Mouse (Mus musculus): ENCODE results near the gene Cbfa2t2. TPM values are rescaled to one million over a fixed set of nuclear protein-coding genes. Genes with fewer than 3 reads are reported as not detected.

Gene Cbfa2t2
- polyA plus RNA-seq, 1 experiment from 2014 or later = 62.4 TPM

- H3K4me1 ChIP-seq = peaks cover 33% of the 10 kb centered on the region
- 0 out of 2 replicates have a peak, but pooled peaks cover 3% of the 10 kb centered on the region for H3K27me3 ChIP-seq (replicated peaks)
- ATAC-seq (ENCODE audit: low FRiP score, low read depth) = no peak
- H3K36me3 ChIP-seq = no peaks in the 10 kb centered on the region
- no peak overlapping the region for H3K4me2 ChIP-seq (replicated peaks)
- H3K9ac ChIP-seq = no peak overlapping the region
- H3K27ac ChIP-seq = no peak overlapping the region
- WGBS = 87% methylated on average over 8 of the region's 8 CpGs
- no peaks in the 10 kb centered on the region for H3K9me3 ChIP-seq
- no peak overlapping the region for H3K4me3 ChIP-seq
Observed at GRCm38 (mm10) chr2:154580586-154580985, 144.3 kb downstream of the Cbfa2t2 start.

- H3K4me3 ChIP-seq = no peak overlapping the region
- WGBS = 93% methylated on average over 1 of the region's 1 CpGs
- no peaks in the 10 kb centered on the region for H3K9me3 ChIP-seq
- no peak overlapping the region for H3K4me2 ChIP-seq (replicated peaks)
- ATAC-seq (ENCODE audit: low FRiP score, low read depth) = no peak
- H3K36me3 ChIP-seq = no peaks in the 10 kb centered on the region
- no peak overlapping the region for H3K9ac ChIP-seq
- H3K4me1 ChIP-seq = peaks cover 30% of the 10 kb centered on the region
- H3K27me3 ChIP-seq (replicated peaks) = 0 out of 2 replicates have a peak, but pooled peaks cover 3% of the 10 kb centered on the region
- H3K27ac ChIP-seq = no peak overlapping the region
Observed at GRCm38 (mm10) chr2:154581421-154581820, 145.1 kb downstream of the Cbfa2t2 start.

- WGBS = 55% methylated on average over 15 of the region's 15 CpGs
- H3K36me3 ChIP-seq = 0 out of 2 replicates have a peak, but pooled peaks cover 6% of the 10 kb centered on the region
- 0 out of 2 replicates have a peak, but pooled peaks have one; percentile 42 for ATAC-seq (ENCODE audit: low FRiP score, low read depth)
- no peak overlapping the region for H3K4me2 ChIP-seq (replicated peaks)
- 0 out of 2 replicates have a peak, but pooled peaks cover 3% of the 10 kb centered on the region for H3K27me3 ChIP-seq (replicated peaks)
- H3K9ac ChIP-seq = no peak overlapping the region
- H3K4me1 ChIP-seq = peaks cover 15% of the 10 kb centered on the region
- H3K9me3 ChIP-seq = no peaks in the 10 kb centered on the region
- H3K27ac ChIP-seq = peak overlapping the region; percentile 27; the same call in 1 of the 2 replicates
- no peak overlapping the region for H3K4me3 ChIP-seq
Observed at GRCm38 (mm10) chr2:154583906-154584872, 147.9 kb downstream of the Cbfa2t2 start.

GRCm38 (mm10) chr2:154584931-154585601, 148.8 kb downstream of the Cbfa2t2 start:
- Histone ChIP-seq H3K36me3 (0 out of 2 replicates have a peak, but pooled peaks cover 6% of the 10 kb centered on the region), H3K27ac (no peak overlapping the region), H3K4me1 (peaks cover 15% of the 10 kb centered on the region), H3K9ac (no peak overlapping the region), H3K4me2 (replicated peaks) (no peak overlapping the region), H3K27me3 (replicated peaks) (0 out of 2 replicates have a peak, but pooled peaks cover 3% of the 10 kb centered on the region), H3K9me3 (no peaks in the 10 kb centered on the region), H3K4me3 (no peak overlapping the region)
- WGBS = 67% methylated on average over 17 of the region's 17 CpGs
- no peak for ATAC-seq (ENCODE audit: low FRiP score, low read depth)

- no peak overlapping the region for H3K9ac ChIP-seq
- ATAC-seq (ENCODE audit: low FRiP score, low read depth) = no peak
- 0 out of 2 replicates have a peak, but pooled peaks cover 3% of the 10 kb centered on the region for H3K27me3 ChIP-seq (replicated peaks)
- H3K4me2 ChIP-seq (replicated peaks) = no peak overlapping the region
- H3K36me3 ChIP-seq = 0 out of 2 replicates have a peak, but pooled peaks cover 6% of the 10 kb centered on the region
- no peak overlapping the region for H3K4me3 ChIP-seq
- no peaks in the 10 kb centered on the region for H3K9me3 ChIP-seq
- no peak overlapping the region for H3K27ac ChIP-seq
- peaks cover 15% of the 10 kb centered on the region for H3K4me1 ChIP-seq
- 73% methylated on average over 5 of the region's 5 CpGs for WGBS
Observed at GRCm38 (mm10) chr2:154586405-154586804, 150.1 kb downstream of the Cbfa2t2 start.

Other genes with a start within 250 kb of the Cbfa2t2 start
- not detected in 2 replicates for gene Bpifb1, start 245.7 kb upstream of the Cbfa2t2 start, polyA plus RNA-seq (2016; fragmentation: Nextera tagmentation; extraction: Ambion mirVana)
- not detected in 2 replicates for gene Bpifb5, start 212.7 kb upstream of the Cbfa2t2 start, polyA plus RNA-seq (2016; fragmentation: Nextera tagmentation; extraction: Ambion mirVana)
- gene Bpifb9a, start 178.6 kb upstream of the Cbfa2t2 start, polyA plus RNA-seq (2016; fragmentation: Nextera tagmentation; extraction: Ambion mirVana) = not detected in 2 replicates
- gene Bpifb9b, start 129.3 kb upstream of the Cbfa2t2 start, polyA plus RNA-seq (2016; fragmentation: Nextera tagmentation; extraction: Ambion mirVana) = not detected in 2 replicates
- gene Cdk5rap1, start 63.5 kb upstream of the Cbfa2t2 start, polyA plus RNA-seq (2016; fragmentation: Nextera tagmentation; extraction: Ambion mirVana) = 15.2 and 15.7 TPM in 2 replicates
- gene Snta1, start 28.4 kb upstream of the Cbfa2t2 start, polyA plus RNA-seq (2016; fragmentation: Nextera tagmentation; extraction: Ambion mirVana) = 7.3 and 8.6 TPM in 2 replicates
- 2.2 and 3.2 TPM in 2 replicates for gene 1700003F12Rik, start 110.6 kb downstream of the Cbfa2t2 start, polyA plus RNA-seq (2016; fragmentation: Nextera tagmentation; extraction: Ambion mirVana)
- gene Actl10, start 115.3 kb downstream of the Cbfa2t2 start, polyA plus RNA-seq (2016; fragmentation: Nextera tagmentation; extraction: Ambion mirVana) = 0.47 and 1.0 TPM in 2 replicates
- 15.6 and 18.2 TPM in 2 replicates for gene Necab3, start 122.4 kb downstream of the Cbfa2t2 start, polyA plus RNA-seq (2016; fragmentation: Nextera tagmentation; extraction: Ambion mirVana)
- 29.9 and 30.8 TPM in 2 replicates for gene E2f1, start 133.4 kb downstream of the Cbfa2t2 start, polyA plus RNA-seq (2016; fragmentation: Nextera tagmentation; extraction: Ambion mirVana)
- 16.5 TPM in 2 replicates for gene Pxmp4, start 167.2 kb downstream of the Cbfa2t2 start, polyA plus RNA-seq (2016; fragmentation: Nextera tagmentation; extraction: Ambion mirVana)
- 0.82 and 1.1 TPM in 2 replicates for gene Zfp341, start 176.8 kb downstream of the Cbfa2t2 start, polyA plus RNA-seq (2016; fragmentation: Nextera tagmentation; extraction: Ambion mirVana)
- 0.46 and 0.58 TPM in 2 replicates for gene 4930519P11Rik, start 177.0 kb downstream of the Cbfa2t2 start, polyA plus RNA-seq (2016; fragmentation: Nextera tagmentation; extraction: Ambion mirVana)
- gene Chmp4b, start 215.2 kb downstream of the Cbfa2t2 start, polyA plus RNA-seq (2016; fragmentation: Nextera tagmentation; extraction: Ambion mirVana) = 21.8 and 29.4 TPM in 2 replicates

Measured in neural tube, embryonic 12.5 days (tissue).